Mouse (Mus musculus) retina, postnatal 1 day (tissue): ENCODE results near the gene Dcbld1.
"Not testable (repeated sequence)": the region's sequence is repeated elsewhere in the genome, so short reads cannot be mapped to it uniquely, and the experiment has no call there.

Source experiments
- DNase-seq: peaks from one replicate; pipeline ENCODE4 v3.0.0-alpha.2; 2012

Gene Dcbld1

DNA sequence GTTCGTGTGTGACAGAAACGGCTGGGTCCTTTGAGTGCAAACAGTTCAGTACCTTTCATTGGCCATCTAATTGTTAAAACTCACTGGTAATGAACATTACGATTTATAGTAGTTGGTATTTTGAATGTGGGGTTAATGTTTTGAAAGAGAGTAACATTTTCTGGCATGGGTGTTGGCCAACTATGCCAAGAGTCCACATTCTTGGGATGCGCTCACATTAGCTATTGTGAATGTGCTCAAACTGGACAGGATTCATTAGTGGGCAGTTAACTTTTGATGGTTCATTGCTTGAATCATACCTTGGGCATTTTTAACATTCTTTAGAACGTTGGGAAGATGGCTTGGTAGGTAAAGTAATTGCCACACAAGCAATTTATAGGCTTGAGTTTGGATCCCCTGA, 30.7 kb downstream of the Dcbld1 start:
- DNase-seq, result no peak

DNA sequence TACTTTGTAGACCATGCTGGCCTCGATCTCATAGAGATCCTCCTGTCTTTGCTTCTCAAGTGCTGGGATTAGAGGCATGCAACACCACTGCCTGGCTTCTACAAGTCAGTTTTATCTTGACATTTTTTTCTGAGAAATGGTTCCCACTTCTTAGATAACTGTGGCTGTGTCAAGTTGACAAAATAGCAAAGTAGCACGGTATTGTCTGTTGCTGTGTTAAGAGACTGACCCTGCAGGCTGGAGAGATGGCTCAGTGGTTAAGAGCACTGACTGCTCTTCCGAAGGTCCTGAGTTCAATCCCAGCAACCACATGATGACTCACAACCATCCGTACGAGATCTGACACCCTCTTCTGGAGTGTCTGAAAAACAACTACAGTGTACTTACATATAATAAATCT, 35.5 kb downstream of the Dcbld1 start:
- no peak for DNase-seq

DNA sequence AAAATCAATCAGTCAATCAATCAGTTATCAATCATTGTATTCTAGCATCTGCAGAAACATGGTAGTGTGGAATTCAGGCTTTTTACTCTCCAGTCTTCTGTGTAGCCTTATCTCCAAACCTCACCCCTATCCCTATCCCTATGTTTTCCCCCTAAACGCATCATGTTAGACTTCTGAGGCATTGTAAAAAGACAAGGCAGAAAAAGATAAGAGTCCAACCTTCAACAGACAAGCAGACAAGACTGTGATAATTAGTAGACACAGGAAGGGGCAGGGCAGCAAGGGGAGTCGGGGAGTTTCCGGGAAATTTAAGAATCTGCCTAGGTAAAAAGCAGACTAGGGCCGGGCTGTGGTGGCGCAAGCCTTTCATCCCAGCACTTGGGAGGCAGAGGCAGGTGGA, 38.0 kb downstream of the Dcbld1 start:
- DNase-seq, result no peak

DNA sequence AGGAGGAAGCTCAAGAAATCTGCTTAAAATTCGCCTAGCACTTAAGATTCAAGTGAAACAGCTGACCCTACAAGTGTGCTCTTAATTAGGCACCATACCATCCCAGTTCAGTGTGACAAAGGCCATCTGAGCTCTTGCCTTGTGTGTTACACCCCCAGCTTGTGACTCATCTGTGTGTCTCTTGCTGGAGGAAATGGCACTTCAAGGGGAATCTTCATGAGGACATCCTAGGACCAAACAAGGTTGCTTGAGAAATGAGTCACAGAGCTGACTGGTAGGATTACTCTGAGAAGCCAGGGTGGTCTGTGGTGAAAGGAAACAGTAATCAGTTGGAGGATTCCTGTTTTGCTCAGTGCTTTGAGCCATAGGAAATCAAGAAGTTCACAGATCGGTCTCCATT, 39.6 kb downstream of the Dcbld1 start:
- DNase-seq, result no peak

DNA sequence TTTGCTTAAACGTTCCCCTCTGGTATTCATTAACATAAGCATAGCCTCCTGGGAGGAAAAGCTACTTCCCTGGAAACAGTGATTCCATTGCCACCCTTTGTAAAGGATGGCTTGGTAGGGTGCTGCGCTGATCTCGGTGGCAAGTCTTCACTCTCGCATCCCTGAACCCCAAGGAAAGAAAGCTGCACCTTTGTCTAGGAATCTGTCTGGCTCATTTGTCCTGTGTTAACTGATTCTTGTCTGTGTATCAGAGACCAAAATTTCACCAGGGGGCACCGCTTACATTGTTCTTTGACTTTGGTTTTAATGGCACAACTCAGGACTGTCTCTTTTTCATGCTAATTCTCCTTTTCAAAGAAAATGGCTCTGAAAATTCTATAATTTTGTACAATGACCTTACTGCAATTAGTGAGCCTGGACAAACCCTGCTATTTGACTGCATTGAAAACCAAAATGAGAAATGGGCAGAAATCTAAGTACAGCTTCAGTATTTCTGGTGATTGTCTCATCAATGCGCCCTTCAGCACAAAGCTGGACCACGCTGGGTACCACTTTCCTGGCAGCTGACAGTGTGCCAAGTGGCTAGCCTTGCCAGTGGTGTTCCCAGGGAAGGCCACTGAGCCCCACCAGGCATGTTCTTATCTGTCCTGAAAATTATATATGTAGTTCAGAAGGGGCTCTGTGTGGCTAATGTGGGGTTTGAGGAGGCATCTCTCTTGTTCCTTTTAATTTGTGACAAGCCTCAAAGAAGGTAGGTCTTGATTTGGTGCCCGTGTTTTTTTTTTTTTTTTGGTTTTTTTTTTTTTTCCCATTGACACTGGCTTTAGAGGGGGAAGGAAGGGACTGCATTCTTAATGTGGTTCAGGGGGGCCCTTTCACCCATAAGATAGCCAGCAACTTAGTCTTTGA, 40.8 kb downstream of the Dcbld1 start:
- no peak for DNase-seq

DNA sequence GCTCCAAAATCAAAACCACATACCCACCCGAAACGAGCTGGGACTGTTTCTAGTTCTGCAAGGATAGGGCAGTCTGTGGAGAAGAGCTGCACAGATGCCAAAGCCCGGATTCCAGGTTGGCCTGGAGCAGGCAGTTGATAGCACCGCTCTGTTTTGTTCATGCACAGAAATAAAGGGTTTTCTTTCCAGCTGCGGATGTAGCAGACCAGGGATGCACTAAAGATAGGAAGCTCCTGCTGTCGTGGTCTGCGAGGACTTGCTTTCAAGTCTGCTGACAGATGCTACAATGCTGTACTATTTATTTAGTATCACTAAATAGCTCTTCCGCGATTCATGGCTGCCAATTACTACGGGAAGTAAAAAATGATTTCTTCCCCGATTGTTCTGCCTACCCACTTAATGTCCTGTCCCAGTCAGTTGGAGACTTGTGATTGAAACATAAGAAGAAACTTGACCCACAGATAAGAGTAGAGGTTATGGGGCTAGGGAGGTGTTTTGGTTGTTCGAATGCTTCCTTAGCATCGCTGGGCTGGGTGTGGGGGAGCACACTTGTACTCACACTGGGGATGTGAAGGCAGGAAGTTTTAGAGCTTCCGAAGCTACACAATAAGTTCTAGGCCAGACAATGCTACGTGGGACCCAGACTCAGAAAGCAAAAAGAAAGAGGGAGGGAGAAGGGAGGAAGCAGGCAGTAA, 41.6 kb downstream of the Dcbld1 start:
- no peak for DNase-seq

DNA sequence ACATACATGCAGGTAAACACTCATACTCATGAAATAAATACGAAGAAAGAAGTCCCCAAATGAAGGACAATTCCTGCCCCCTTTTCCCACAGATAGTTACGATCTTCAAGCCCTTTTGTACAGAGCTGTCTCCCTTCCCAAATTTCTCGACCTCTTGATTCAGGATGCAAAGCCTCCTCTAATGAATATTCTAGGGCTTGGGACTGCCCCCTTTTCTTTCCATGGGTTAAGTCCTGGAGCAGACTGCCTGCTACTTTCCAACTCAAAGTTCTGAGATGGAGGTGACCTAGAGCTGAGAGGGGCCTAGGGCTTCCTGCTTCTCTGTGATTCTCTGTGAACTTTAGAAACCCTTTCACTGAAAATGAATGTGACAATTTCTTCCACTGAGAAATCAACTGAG, 43.2 kb downstream of the Dcbld1 start:
- DNase-seq, result no peak

DNA sequence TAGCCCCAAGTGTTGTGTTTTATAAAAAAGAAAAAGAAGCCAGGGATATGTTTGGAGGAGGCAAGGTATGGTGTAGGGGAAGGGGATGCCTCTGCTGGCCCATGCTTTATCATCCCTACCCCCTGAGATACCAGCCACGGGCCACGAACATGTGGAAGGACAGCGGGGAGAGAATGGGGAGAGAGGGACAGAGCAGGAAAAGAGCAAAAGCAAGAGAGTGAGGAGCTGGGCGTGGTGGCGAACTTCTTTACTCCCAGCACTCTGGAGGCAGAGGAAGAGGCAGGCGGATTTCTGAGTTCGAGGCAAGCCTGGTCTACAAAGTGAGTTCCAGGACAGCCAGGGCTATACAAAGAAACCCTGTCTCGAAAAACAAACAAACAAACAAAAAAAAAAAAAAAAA, 44.1 kb downstream of the Dcbld1 start:
- not testable (repeated sequence) for DNase-seq

DNA sequence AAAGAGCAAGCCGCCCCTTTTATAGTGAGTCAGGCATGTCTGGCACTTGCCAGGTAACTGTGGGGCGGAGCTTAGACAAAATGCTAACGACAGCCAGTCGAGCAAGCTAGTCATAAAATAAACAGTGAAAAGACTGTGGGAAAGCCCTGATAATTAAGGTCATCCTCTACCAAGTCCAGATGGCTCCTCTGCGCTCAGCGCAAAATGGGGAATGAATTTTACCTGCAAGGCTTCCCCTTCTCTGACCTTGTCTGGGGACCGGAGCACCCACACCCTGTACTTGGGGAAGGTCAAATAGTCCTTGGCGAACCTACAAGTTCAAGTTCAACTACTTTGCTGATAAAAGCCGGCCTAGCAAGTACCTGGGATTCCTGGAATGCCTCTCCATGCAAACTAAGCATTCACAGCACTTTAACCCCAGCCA, 44.6 kb downstream of the Dcbld1 start:
- no peak for DNase-seq

DNA sequence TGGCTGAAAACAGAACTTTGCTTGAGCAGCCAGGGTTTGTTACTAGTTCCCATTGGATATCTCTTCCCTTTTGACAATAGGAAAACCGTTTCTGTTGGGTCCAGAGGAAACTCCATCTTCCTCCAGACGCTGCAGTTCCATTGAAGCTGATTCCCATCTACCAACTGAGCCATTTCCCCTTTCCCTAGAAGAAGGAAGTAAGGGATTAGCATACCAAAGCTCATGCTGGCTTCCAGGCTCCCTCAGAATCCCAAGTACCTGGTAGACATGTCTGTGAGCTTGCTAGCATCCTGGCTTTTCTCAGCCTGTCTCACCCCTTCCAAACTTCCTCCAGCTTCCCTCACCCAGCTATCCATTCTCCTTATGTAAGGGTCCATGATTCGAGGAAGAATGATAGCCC, 45.4 kb downstream of the Dcbld1 start:
- no peak for DNase-seq

DNA sequence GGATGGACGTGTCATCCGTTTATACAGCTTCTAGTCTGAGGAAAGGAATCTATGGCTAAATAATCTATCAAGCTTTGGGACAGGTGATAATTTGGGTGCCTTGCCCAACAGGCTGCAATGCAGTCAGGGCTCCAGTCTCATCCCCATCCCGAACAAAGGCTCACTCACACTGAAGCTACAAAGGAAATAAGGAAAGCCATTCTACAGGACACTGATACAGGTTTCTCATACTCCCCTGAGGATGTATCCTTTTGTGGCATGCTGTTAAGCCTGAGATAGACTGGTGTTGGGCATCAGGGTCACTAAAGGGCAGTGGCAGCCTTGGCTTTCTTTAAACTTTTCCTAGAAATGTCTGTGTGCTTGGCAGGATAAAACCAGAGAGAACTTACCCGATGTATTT, 46.5 kb downstream of the Dcbld1 start:
- DNase-seq, result no peak

DNA sequence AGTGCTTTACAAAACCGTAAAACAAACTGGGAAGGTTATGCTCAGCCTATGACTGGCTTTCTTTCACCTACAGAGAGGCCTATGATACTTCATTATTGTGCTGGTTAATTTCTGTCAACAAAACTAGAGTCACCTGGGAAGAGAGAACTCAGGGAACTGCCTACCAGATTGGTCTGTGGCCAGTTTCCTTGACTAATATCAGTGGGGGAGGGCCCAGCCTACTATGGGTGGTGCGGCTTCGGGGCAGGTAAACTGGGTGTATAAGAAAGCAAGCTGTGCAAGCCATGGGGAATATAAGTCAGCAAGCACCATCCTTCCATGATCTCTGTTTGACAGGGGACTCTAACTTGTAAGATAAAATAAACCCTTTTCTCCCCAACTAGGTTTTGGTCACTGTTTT, 47.2 kb downstream of the Dcbld1 start:
- DNase-seq, result no peak

DNA sequence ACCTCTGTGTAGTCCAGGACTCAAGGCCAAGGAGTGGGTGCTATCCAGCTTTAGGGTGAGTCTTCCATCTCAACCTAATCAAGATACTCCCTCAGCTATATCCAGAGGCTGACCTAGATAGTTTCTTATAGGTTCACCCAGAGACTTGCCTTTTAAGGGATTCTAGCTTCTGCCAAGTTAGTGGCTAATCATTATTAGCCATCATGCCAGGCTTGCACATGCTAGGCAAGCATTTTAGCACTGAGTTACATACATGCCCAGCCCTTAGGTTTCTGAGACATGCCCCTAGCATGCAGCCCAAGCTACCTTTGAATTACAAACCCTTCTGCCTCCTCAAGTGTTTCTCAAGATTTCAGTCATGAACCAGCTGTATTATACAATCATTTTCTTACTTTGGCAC, 47.9 kb downstream of the Dcbld1 start:
- DNase-seq, result no peak

DNA sequence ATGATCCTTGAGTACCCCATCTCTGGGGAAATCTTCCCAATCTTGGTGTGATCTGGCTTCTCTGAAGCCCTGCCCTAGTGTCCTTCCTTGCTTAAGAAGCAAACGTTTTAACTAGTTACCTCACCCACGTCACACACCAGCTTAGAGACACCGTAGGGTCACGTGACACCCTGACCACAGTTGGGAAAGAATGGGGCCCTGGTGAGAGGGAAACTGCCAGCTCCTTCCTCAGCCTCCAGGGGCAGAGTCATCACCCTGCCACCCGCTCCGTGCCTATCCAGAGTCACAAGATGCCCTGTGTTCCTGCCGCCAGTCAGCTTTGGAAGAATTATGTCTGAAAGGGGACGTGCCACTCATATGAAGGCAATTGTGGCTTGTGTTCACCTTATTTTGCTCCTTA, 51.2 kb downstream of the Dcbld1 start:
- DNase-seq, result no peak

DNA sequence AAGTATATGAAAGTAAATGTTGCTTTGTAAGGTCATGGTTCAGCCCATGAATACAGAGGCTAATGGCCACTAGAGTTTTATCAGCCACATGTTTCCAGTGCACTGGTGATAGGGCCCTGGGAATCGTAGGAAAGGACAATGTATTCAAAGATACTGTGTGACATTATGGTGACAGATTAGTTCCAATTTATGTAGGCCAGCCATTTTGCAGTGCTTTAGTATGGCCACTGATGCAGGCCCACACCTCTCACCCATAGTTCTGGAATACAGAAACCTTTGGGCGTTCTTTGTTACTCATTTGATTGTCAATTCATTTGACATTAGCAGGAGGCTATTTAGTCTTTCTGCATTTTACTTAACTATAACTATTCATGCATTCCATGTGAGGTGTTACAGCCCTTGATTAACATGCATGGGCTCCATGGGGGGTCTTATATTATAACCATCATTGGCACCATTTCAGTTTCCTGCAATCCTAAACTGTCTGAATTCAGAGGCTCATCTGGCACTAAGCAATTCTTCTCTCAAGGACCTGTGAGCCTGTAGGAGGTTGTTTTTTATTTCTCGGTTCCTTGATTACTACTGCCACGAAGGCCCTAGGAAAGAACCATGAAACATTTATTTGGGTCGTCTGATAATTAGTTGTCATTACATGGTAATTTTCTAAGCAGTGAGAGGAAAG, 54.6 kb downstream of the Dcbld1 start:
- DNase-seq, result no peak

DNA sequence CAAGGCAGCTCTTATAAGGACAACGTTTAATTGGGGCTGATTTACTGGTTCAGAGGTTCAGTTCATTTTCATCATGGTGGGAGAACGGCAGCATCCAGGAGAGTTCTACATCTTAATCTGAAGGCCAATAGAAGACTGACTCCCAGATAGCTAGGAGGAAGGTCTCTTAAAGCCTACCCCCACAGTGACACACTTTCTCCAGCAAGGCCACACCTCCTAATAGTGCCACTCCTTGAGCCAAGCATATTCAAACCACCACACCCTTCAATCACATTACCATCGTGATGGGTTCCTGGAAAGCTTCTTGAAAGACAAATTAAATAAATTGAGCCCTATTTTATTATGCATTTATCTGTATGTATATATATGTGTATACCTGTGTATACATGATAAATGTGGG, 55.8 kb downstream of the Dcbld1 start:
- no peak for DNase-seq

DNA sequence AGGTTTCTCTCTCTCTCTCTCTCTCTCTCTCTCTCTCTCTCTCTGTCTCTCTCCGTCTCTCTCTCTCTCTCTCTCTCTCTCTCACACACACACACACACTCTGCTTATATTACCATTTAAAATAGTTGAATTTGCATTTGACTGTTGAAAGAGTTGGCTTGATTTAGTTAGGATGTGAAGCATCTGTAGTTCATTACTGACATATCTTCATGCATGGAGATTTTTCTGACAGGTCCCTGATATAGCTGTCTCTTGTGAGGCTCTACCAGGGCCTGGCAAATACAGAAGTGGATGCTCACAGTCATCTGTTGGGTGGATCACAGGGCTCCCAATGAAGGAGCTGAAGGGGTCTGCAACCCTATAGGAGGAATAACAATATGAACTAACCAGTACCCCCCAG, 59.0 kb downstream of the Dcbld1 start:
- not testable (repeated sequence) for DNase-seq

DNA sequence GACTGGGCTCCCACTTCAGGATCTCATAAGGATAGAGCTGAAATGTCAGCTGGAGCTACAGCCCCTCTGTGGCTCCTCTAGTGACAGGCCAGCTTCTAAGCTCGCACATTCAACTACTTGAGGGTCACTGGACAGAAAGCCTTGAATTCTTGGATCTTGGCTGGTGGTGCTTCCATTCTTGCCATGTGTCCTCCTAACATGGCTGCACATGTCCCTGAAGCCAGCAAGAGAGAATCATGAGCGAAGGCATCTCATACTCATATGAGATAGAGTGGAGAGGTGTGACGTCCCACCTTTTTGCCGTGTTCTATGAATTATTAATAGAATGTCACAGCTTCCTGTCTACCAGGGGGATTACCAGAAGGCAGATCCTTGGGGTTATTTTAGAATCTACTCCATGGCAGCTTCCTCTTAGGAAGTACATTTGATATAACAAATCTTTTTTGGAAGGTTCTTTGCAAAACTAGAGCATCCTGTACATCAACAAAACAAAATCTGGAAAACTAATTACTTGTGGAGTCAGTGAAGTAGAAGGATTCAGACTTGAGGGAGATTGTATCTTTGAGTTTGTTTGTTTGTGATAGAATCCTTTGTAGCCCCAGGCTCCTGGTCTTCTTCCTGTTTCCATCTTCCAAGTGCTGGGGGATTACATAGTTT, 60.6 kb downstream of the Dcbld1 start:
- DNase-seq, result no peak

DNA sequence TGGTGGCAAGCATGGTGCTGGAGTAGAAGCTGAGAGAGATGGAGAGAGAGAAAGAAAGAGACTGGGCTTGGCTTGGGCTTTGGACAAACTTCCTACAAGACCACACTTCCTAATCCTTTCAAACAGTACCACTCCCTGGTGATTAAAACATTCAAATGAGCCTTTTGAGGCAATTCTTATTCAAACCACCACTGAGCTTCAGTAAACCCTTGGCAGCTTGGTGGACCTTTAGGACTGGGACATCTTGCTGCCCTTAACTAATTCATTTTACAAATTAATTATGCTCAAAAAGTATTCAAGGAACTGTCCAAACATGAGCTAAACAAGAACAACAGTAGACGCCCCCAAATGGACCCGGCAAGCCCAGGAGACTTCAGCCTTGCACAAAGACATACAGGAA, 62.5 kb downstream of the Dcbld1 start:
- no peak for DNase-seq

DNA sequence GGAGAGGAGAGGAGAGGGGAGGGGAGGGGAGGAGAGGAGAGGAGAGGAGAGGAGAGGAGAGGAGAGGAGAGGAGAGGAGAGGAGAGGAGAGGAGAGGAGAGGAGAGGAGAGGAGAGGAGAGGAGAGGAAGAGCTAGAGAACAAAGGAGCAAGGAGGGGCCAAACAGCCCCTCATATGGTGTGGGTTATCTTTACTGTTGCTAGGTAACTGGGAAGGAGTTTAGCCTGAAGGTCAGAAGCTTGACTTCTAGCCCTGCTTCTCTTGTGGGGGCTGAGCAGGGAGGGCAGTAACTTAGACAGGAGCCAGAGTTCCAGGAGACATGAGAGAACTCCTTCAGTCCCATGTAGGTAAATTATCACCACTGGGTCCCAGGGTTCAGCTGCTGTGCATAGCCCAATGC, 65.1 kb downstream of the Dcbld1 start:
- DNase-seq, result not testable (repeated sequence)

DNA sequence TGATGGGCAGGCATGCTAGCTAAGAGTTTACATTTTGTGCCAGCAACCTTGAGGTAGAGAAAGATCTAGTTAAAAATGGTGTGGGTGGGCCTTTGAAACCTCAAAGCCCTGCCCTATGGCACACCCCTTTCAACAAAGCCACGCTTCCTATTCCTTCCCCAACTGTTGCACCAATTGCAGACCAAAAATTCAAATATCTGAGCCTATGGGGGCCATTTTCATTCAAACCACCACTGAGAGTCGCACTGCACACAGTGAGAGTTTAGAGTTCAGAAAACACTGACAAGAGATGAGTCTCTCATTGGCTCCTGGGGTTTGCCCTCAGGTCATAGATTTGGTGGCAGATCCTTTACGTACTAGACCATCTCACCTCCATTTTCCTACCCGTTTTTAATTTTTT, 68.3 kb downstream of the Dcbld1 start:
- no peak for DNase-seq

DNA sequence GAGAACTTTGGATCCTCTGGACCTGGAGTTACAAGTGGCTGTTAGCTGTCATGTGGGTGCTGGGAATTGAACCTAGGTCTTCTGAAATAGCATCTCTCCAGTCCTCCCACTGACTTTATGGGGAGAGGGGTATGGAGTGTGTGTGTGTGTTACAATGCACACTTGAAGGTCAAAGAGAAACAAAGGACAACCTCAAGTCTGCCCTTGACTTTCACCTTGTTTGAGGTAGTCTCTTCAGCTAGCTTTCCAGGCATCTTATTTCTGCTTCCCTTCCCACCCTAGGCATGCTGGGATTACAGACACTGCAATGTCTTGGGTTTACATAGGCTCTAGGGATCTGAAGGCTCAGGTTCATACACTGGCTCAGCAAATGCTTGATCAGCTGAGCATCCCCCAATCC, 68.9 kb downstream of the Dcbld1 start:
- no peak for DNase-seq

DNA sequence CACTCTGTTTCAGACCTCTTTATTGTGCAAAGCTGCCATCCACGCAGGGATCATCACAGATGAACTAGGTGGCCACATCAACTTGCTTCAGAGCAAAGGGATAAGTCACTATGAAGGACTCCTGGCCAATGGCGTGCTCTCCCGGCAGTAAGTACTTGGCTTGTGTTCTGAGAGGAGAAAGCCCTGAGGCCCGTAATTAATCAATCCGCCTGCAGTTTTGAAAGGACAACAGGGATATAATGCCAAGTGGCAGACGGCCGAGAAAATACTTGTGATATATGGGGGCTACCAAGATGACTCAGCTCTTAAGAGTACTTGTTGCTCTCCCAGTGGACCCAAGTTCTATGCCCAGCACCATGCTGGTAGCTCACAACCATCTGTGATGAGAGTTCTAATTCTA, 71.2 kb downstream of the Dcbld1 start:
- DNase-seq, result no peak
